Mouse (Mus musculus) MEL (cell line): Measurements from ENCODE around the gene Reps1. TPM values are rescaled to one million over a fixed set of nuclear protein-coding genes. Genes with fewer than 3 reads are reported as not detected.

Experiments
- DNase-seq: peaks from one replicate; pipeline ENCODE4 v3.0.0; 2011; ENCODE audit warnings: low read depth, low spot score
- H3K27ac ChIP-seq: 2 replicates; pipeline ENCODE4 v1.5.1; 2012; ENCODE audit warnings: low read depth, mild to moderate bottlenecking, control low read depth, low read length, moderate library complexity; ENCODE audit not compliant: control insufficient read depth
- H3K27me3 ChIP-seq, 2 experiments: fragments of 150-350 bp in 1 of 2; sonication (generic) in 1 of 2; 2 replicates each; pipeline ENCODE4 v1.6.1; 2012; ENCODE audit warnings: low read length in 2 of 2, mild to moderate bottlenecking in 2 of 2, improper control_type of control experiment in 1 of 2, moderate library complexity in 1 of 2; ENCODE audit not compliant: insufficient read depth in 2 of 2, control insufficient read depth in 1 of 2
- H3K36me3 ChIP-seq, 2 experiments: 2 replicates each; pipeline ENCODE4 v1.6.1; 2012 to 2014; ENCODE audit warnings: low read length in 2 of 2, improper control_type of control experiment in 1 of 2, inconsistent platforms in 1 of 2, mild to moderate bottlenecking in 1 of 2; ENCODE audit not compliant: insufficient read depth in 2 of 2, control insufficient read depth in 1 of 2
- H3K4me1 ChIP-seq, 2 experiments: fragments of 150-350 bp in 1 of 2; sonication (generic) in 1 of 2; 2 replicates each; pipeline ENCODE4 v1.6.1; 2012; ENCODE audit warnings: low read length in 2 of 2, improper control_type of control experiment in 1 of 2, mild to moderate bottlenecking in 1 of 2; ENCODE audit not compliant: insufficient read depth in 2 of 2, control insufficient read depth in 1 of 2
- H3K4me3 ChIP-seq, 2 experiments: fragments of 150-350 bp in 1 of 2; sonication (generic) in 1 of 2; 2 replicates each; pipeline ENCODE4 v1.5.1; 2012; ENCODE audit warnings: low read depth in 2 of 2, low read length in 2 of 2, mild to moderate bottlenecking in 2 of 2, moderate library complexity in 2 of 2, control low read depth in 1 of 2, improper control_type of control experiment in 1 of 2; ENCODE audit not compliant: control insufficient read depth in 1 of 2, insufficient read depth in 1 of 2
- H3K79me2 ChIP-seq: 2 replicates; pipeline ENCODE4 v1.6.1; 2012; ENCODE audit warnings: mild to moderate bottlenecking, low read length, moderate library complexity; ENCODE audit not compliant: control insufficient read depth, poor library complexity, insufficient read depth
- H3K9ac ChIP-seq: 2 replicates; pipeline ENCODE4 v1.6.1; 2012; ENCODE audit warnings: low read depth, mild to moderate bottlenecking, control low read depth, low read length, moderate library complexity; ENCODE audit not compliant: control insufficient read depth, poor library complexity, severe bottlenecking
- H3K9me3 ChIP-seq: fragments of 150-350 bp; sonication (generic); replicated peaks from 2 replicates; pipeline ENCODE4 v1.6.1; 2012; ENCODE audit warnings: mild to moderate bottlenecking, low read length, improper control_type of control experiment, moderate library complexity; ENCODE audit not compliant: insufficient read depth
- CTCF ChIP-seq, 3 experiments: IDR thresholded peaks in 2 of 3; conservative IDR thresholded peaks in 1 of 3; 2 replicates each; pipeline ENCODE4 v1.5.1; 2011 to 2012; ENCODE audit warnings: low read length in 3 of 3, low read depth in 2 of 3, mild to moderate bottlenecking in 2 of 3, improper control_type of control experiment in 1 of 3, inconsistent platforms in 1 of 3, mixed read lengths in 1 of 3, moderate library complexity in 1 of 3; ENCODE audit not compliant: control insufficient read depth in 1 of 3, insufficient read depth in 1 of 3, poor library complexity in 1 of 3, severe bottlenecking in 1 of 3
- E2F4 ChIP-seq: IDR thresholded peaks from 2 replicates; pipeline ENCODE4 v1.6.1; 2011; ENCODE audit warnings: low read depth, low read length, improper control_type of control experiment, borderline replicate concordance
- ELF1 ChIP-seq: IDR thresholded peaks from 2 replicates; pipeline ENCODE4 v1.6.1; 2014; ENCODE audit warnings: low read depth, mild to moderate bottlenecking, inconsistent platforms, low read length, improper control_type of control experiment, moderate library complexity
- EP300 ChIP-seq, 2 experiments: IDR thresholded peaks; 2 replicates each; pipeline ENCODE4 v1.6.1; 2011; ENCODE audit warnings: improper control_type of control experiment in 2 of 2, low read length in 2 of 2, low read depth in 1 of 2, mild to moderate bottlenecking in 1 of 2
- ETS1 ChIP-seq: IDR thresholded peaks from 2 replicates; pipeline ENCODE4 v1.6.1; 2012; ENCODE audit warnings: low read depth, mild to moderate bottlenecking, inconsistent platforms, low read length, improper control_type of control experiment, moderate library complexity
- GABPA ChIP-seq: IDR thresholded peaks from 2 replicates; pipeline ENCODE4 v1.6.1; 2012; ENCODE audit warnings: low read depth, mild to moderate bottlenecking, inconsistent platforms, low read length, improper control_type of control experiment, moderate library complexity
- JUND ChIP-seq: IDR thresholded peaks from 2 replicates; pipeline ENCODE4 v1.6.1; 2011; ENCODE audit warnings: low read depth, mild to moderate bottlenecking, improper control_type of control experiment, low read length
- KAT2A ChIP-seq: conservative IDR thresholded peaks from 2 replicates; pipeline ENCODE4 v1.6.1; 2012; ENCODE audit warnings: low read depth, low read length, improper control_type of control experiment, inconsistent platforms
- MAZ ChIP-seq: IDR thresholded peaks from 2 replicates; pipeline ENCODE4 v1.6.1; 2012; ENCODE audit warnings: low read depth, mild to moderate bottlenecking, inconsistent platforms, low read length, improper control_type of control experiment
- MEF2A ChIP-seq: IDR thresholded peaks from 2 replicates; pipeline ENCODE4 v1.6.1; 2014; ENCODE audit warnings: low read depth, mild to moderate bottlenecking, inconsistent platforms, low read length, improper control_type of control experiment; ENCODE audit not compliant: poor library complexity, insufficient replicate concordance, severe bottlenecking; ENCODE audit errors: extremely low read depth
- MYB ChIP-seq: IDR thresholded peaks from 2 replicates; pipeline ENCODE4 v1.6.1; 2011; ENCODE audit warnings: mild to moderate bottlenecking, low read depth, low read length, improper control_type of control experiment
- NELFE ChIP-seq: IDR thresholded peaks from 2 replicates; pipeline ENCODE4 v1.6.1; 2011; ENCODE audit warnings: low read depth, low read length, improper control_type of control experiment
- NRF1 ChIP-seq: IDR thresholded peaks from 2 replicates; pipeline ENCODE4 v1.6.1; 2014; ENCODE audit warnings: low read depth, mild to moderate bottlenecking, inconsistent platforms, low read length, improper control_type of control experiment, moderate library complexity; ENCODE audit not compliant: poor library complexity, insufficient read depth, severe bottlenecking
- POLR2A ChIP-seq, 2 experiments: IDR thresholded peaks; 2 replicates each; pipeline ENCODE4 v1.6.1; 2011 to 2012; ENCODE audit warnings: low read length in 2 of 2, mild to moderate bottlenecking in 2 of 2, control low read depth in 1 of 2, improper control_type of control experiment in 1 of 2, low read depth in 1 of 2, moderate library complexity in 1 of 2; ENCODE audit not compliant: control insufficient read depth in 1 of 2, insufficient read depth in 1 of 2, poor library complexity in 1 of 2
- POLR2AphosphoS5 ChIP-seq: IDR thresholded peaks from 2 replicates; pipeline ENCODE4 v1.6.1; 2012; ENCODE audit warnings: low read depth, borderline replicate concordance, mild to moderate bottlenecking, inconsistent platforms, low read length, moderate library complexity, mixed read lengths
- RCOR1 ChIP-seq: IDR thresholded peaks from 2 replicates; pipeline ENCODE4 v1.6.1; 2012; ENCODE audit warnings: low read depth, mild to moderate bottlenecking, inconsistent platforms, low read length, improper control_type of control experiment
- SIN3A ChIP-seq: IDR thresholded peaks from 2 replicates; pipeline ENCODE4 v1.6.1; 2012; ENCODE audit warnings: low read length, improper control_type of control experiment, inconsistent platforms
- SMC3 ChIP-seq: IDR thresholded peaks from 2 replicates; pipeline ENCODE4 v1.6.1; 2011; ENCODE audit warnings: low read depth, low read length, improper control_type of control experiment
- TAL1 ChIP-seq: IDR thresholded peaks from 2 replicates; pipeline ENCODE4 v1.6.1; 2012; ENCODE audit warnings: mild to moderate bottlenecking, inconsistent platforms, low read length, moderate library complexity, mixed read lengths
- TBP ChIP-seq: IDR thresholded peaks from 2 replicates; pipeline ENCODE4 v1.8.0; 2011; ENCODE audit warnings: low read depth, low read length, improper control_type of control experiment
- TCF12 ChIP-seq: IDR thresholded peaks from 2 replicates; pipeline ENCODE4 v1.6.1; 2014; ENCODE audit warnings: low read depth, mild to moderate bottlenecking, inconsistent platforms, low read length, improper control_type of control experiment, moderate library complexity
- USF1 ChIP-seq: IDR thresholded peaks from 2 replicates; pipeline ENCODE4 v1.6.1; 2014; ENCODE audit warnings: low read depth, mild to moderate bottlenecking, inconsistent platforms, low read length, improper control_type of control experiment, moderate library complexity
- ZC3H11A ChIP-seq: IDR thresholded peaks from 2 replicates; pipeline ENCODE4 v1.6.1; 2012; ENCODE audit warnings: low read depth, mild to moderate bottlenecking, inconsistent platforms, low read length, improper control_type of control experiment
- ZKSCAN1 ChIP-seq: IDR thresholded peaks from 2 replicates; pipeline ENCODE4 v1.6.1; 2012; ENCODE audit warnings: low read depth, mild to moderate bottlenecking, inconsistent platforms, low read length, improper control_type of control experiment, moderate library complexity
- ZMIZ1 ChIP-seq: IDR thresholded peaks from 2 replicates; pipeline ENCODE4 v1.6.1; 2012; ENCODE audit warnings: low read depth, mild to moderate bottlenecking, inconsistent platforms, low read length, improper control_type of control experiment, moderate library complexity
- ZNF384 ChIP-seq: IDR thresholded peaks from 2 replicates; pipeline ENCODE4 v1.6.1; 2012; ENCODE audit warnings: low read depth, mild to moderate bottlenecking, inconsistent platforms, low read length, improper control_type of control experiment
- polyA plus RNA-seq, 2 experiments: library from polyadenylated mRNA; stranded (reverse) in 1 of 2; unstranded in 1 of 2; fragments of >175 nt in 1 of 2; fragments of >200 nt in 1 of 2; gene quantifications; 2 replicates each; pipeline versions ENCODE4 v1.2.1 to v1.2.4; 2012; ENCODE audit warnings: low replicate concordance in 2 of 2, low read depth in 1 of 2; ENCODE audit not compliant: insufficient read length in 2 of 2, insufficient read depth in 1 of 2, missing spikeins in 1 of 2
- total RNA-seq: library from RNA; depleted of rRNA; stranded (reverse); fragments of 300-350 nt; gene quantifications from 2 replicates; pipeline ENCODE4 v1.2.3, GENCODE M21; 2012

Gene Reps1
- total and polyA plus RNA-seq, 3 experiments, result 40.0 to 80.3 TPM; not detected in 1

DNA sequence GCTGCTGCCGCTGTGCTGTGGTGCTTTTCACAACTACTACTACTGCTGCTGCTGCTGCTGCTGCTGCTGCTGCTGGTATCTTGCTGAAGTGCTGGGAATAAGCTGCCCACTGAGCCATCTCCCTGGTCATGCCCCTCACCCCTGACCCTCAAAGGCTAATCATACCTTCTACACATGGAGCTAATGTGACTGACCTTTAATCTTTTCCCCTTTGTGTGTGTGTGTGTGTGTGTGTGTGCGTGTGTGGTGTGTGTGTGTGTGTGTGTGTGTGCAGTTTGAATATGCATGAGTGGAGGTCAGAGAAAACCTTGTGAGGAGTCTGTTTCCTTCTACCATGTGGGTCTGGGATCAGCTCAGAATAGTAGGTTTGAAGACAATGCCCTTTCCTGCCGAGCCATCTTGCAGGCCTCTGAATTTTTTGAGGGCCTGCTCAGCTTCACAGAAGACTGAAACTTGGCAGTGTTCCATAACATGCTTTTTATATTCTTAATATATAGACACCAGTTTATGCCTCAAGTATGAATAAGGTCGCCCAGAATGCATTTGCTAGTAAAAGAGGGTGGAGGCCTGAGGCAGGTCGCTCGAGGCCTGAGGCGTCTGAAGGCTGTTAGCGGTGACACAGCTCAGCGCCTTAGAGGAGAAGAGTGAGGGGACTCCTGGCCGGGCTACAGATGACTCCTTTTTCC lies 12.2 kb downstream of the Reps1 start:
- DNase-seq, result no peak
- Histone ChIP-seq H3K27ac (no peak overlapping the region), H3K36me3 (peaks cover 0 to 28% of the 10 kb centered on the region in 2 experiments; a peak in 2 of 4 replicates), H3K27me3 (no peaks in the 10 kb centered on the region), H3K4me3 (no peak overlapping the region), H3K9ac (no peak overlapping the region), H3K79me2 (peaks cover 53% of the 10 kb centered on the region), H3K4me1 (peaks cover 12 to 18% of the 10 kb centered on the region in 2 experiments), H3K9me3 (no peaks in the 10 kb centered on the region)
- TF ChIP-seq TAL1 (no peak), ZC3H11A (no peak), CTCF (IDR thresholded peaks at IDR 0.05 in 2 of 3, conservative IDR thresholded peaks at IDR 0.05 in 1 of 3; ENCODE audit: control insufficient read depth in 1 of 3, insufficient read depth in 1 of 3, low read depth in 2 of 3, low read length in 3 of 3, poor library complexity in 1 of 3, severe bottlenecking in 1 of 3) (no peak), ZKSCAN1 (no peak), ETS1 (no peak), E2F4 (no peak), RCOR1 (no peak), MAZ (no peak), MEF2A (no peak), NRF1 (no peak), GABPA (no peak), TCF12 (no peak), SIN3A (no peak), USF1 (no peak), SMC3 (no peak), TBP (no peak), POLR2A (IDR thresholded peaks at IDR 0.05; ENCODE audit: control insufficient read depth in 1 of 2, insufficient read depth in 1 of 2, low read depth in 1 of 2, low read length in 2 of 2, poor library complexity in 1 of 2) (no peak), NELFE (no peak)

DNA sequence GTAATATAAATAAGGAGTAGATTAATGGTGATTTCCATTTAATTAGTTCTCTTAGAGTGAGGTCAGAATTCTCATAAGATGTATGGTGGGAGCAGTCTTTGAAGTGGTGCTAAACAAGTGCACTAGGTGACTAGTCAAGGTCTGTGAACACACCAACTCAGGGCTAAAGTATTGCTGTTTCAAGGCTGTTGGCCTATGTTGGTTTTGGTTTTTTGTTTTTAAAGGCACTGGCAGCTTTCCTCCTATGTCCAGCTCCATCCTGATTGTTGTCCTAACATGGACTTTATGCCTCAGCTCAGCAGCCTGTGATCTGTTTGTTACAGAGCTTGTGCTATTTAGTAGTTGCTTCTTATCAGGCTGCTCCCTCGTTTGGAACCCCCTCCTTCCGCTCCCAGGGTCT lies 13.2 kb downstream of the Reps1 start:
- Histone ChIP-seq H3K36me3 (peaks cover 0 to 27% of the 10 kb centered on the region in 2 experiments; a peak in 2 of 4 replicates), H3K4me3 (no peak overlapping the region), H3K79me2 (peaks cover 57% of the 10 kb centered on the region), H3K27me3 (no peaks in the 10 kb centered on the region), H3K9ac (no peak overlapping the region), H3K4me1 (peaks cover 12 to 18% of the 10 kb centered on the region in 2 experiments), H3K9me3 (no peaks in the 10 kb centered on the region), H3K27ac (no peak overlapping the region)
- no peak for TF ChIP-seq ZNF384
- TF ChIP-seq EP300 (IDR thresholded peaks at IDR 0.05; ENCODE audit: low read depth in 1 of 2, low read length in 2 of 2), result no peak
- no peak for TF ChIP-seq TCF12
- TF ChIP-seq ETS1, result no peak
- no peak for TF ChIP-seq MYB
- no peak for TF ChIP-seq ZMIZ1
- no peak for TF ChIP-seq KAT2A
- TF ChIP-seq POLR2AphosphoS5, result no peak
- TF ChIP-seq JUND, result no peak
- TF ChIP-seq POLR2A (IDR thresholded peaks at IDR 0.05; ENCODE audit: control insufficient read depth in 1 of 2, insufficient read depth in 1 of 2, low read depth in 1 of 2, low read length in 2 of 2, poor library complexity in 1 of 2), result no peak
- TF ChIP-seq ELF1, result no peak
- no peak for DNase-seq
